Mouse (Mus musculus) CH12.LX (cell line): ENCODE data around the gene Nbea.

Experiments used
- MAFK ChIP-seq: IDR thresholded peaks from 2 replicates; pipeline ENCODE4 v1.6.1; 2011; ENCODE audit warnings: low read length, improper control_type of control experiment; ENCODE audit not compliant: insufficient replicate concordance
- MXI1 ChIP-seq: IDR thresholded peaks from 2 replicates; pipeline ENCODE4 v1.6.1; 2011; ENCODE audit warnings: mild to moderate bottlenecking, low read depth, low read length, improper control_type of control experiment

GRCm38 (mm10) chr3:56065234-56065633 is 118.3 kb downstream of the Nbea start:
- TF ChIP-seq MAFK (no peak), MXI1 (no peak)
